Mouse (Mus musculus) midbrain, embryonic 10.5 days (tissue): ENCODE data around the gene AW011738. TPM values are rescaled to one million over a fixed set of nuclear protein-coding genes. Genes with fewer than 3 reads are reported as not detected.

Source experiments
- DNase-seq: peaks from one replicate; pipeline ENCODE4 v3.0.0-alpha.2; 2017; ENCODE audit warnings: low spot score
- H3K27ac ChIP-seq: fragments of 300-500 bp; sonication (generic); replicated peaks from 2 replicates; pipeline ENCODE4 v1.5.1; 2016; ENCODE audit warnings: mild to moderate bottlenecking
- H3K27me3 ChIP-seq: fragments of 300-500 bp; sonication (generic); 2 replicates; pipeline ENCODE4 v1.6.1; 2016; ENCODE audit warnings: low read depth, mild to moderate bottlenecking; ENCODE audit not compliant: poor library complexity, severe bottlenecking
- H3K36me3 ChIP-seq: fragments of 300-500 bp; sonication (generic); 2 replicates; pipeline ENCODE4 v1.6.1; 2016; ENCODE audit warnings: mild to moderate bottlenecking, moderate library complexity
- H3K4me1 ChIP-seq: fragments of 300-500 bp; sonication (generic); 2 replicates; pipeline ENCODE4 v1.6.1; 2016
- H3K4me3 ChIP-seq: fragments of 300-500 bp; sonication (generic); 2 replicates; pipeline ENCODE4 v1.5.1; 2016; ENCODE audit warnings: mild to moderate bottlenecking, moderate library complexity
- H3K9me3 ChIP-seq: fragments of 300-500 bp; sonication (generic); replicated peaks from 2 replicates; pipeline ENCODE4 v1.6.1; 2016; ENCODE audit warnings: mild to moderate bottlenecking
- WGBS: fragments of 180-500 bp; shearing (Covaris S2); methylation state at CpG from one replicate; pipeline ENCODE4 v1.1.7; 2016; 5-methylcytosine and 5-hydroxymethylcytosine counted together
- polyA plus RNA-seq: library from polyadenylated mRNA; unstranded; fragments of >200 nt; fragmentation: Nextera tagmentation; extraction: Ambion mirVana; gene quantifications from 2 replicates; pipeline ENCODE4 v1.2.1, GENCODE M21; 2016

Gene AW011738
- polyA plus RNA-seq, 1 experiment from 2014 or later = 5.1 TPM

- Histone ChIP-seq H3K4me1 (peaks cover 18% of the 10 kb centered on the region), H3K4me3 (no peak overlapping the region), H3K9me3 (no peaks in the 10 kb centered on the region), H3K27ac (no peak overlapping the region; the same call in 1 of the 2 replicates), H3K27me3 (no peaks in the 10 kb centered on the region), H3K36me3 (peaks cover 50% of the 10 kb centered on the region)
- no peak for DNase-seq
- 20% methylated on average over 12 of the region's 12 CpGs for WGBS
Measured at GRCm38 (mm10) chr4:156228393-156229024, 25.4 kb downstream of the AW011738 start.

- H3K36me3 ChIP-seq = peaks cover 67% of the 10 kb centered on the region
- H3K9me3 ChIP-seq = no peaks in the 10 kb centered on the region
- peak overlapping the region; percentile 72 for H3K4me3 ChIP-seq
- no peaks in the 10 kb centered on the region for H3K27me3 ChIP-seq
- DNase-seq = peak; percentile 67
- WGBS = 5% methylated on average over 17 of the region's 17 CpGs
- peak overlapping the region; percentile 92 for H3K27ac ChIP-seq
- peaks cover 27% of the 10 kb centered on the region for H3K4me1 ChIP-seq
Measured at GRCm38 (mm10) chr4:156234021-156234501, 31.0 kb downstream of the AW011738 start.

- H3K27me3 ChIP-seq = no peaks in the 10 kb centered on the region
- H3K36me3 ChIP-seq = peaks cover 67% of the 10 kb centered on the region
- peak; percentile 87 for DNase-seq
- H3K27ac ChIP-seq = peak within 1 kb of the TSS; percentile 93
- H3K9me3 ChIP-seq = no peaks in the 10 kb centered on the region
- peak within 1 kb of the TSS; percentile 94 for H3K4me3 ChIP-seq
- under 1% methylated on average over 42 of the region's 48 CpGs for WGBS
- peaks cover 27% of the 10 kb centered on the region for H3K4me1 ChIP-seq
Measured at GRCm38 (mm10) chr4:156234701-156235213, 31.7 kb downstream of the AW011738 start, which contains the start of gene Plekhn1. Gene Plekhn1 (minus strand): TSS chr4:156234857.

- Histone ChIP-seq H3K27ac (peak overlapping the region; percentile 93), H3K36me3 (peaks cover 67% of the 10 kb centered on the region), H3K27me3 (no peaks in the 10 kb centered on the region), H3K4me3 (peak overlapping the region; percentile 94), H3K9me3 (no peaks in the 10 kb centered on the region), H3K4me1 (peaks cover 27% of the 10 kb centered on the region)
- WGBS = 1% methylated on average over 15 of the region's 15 CpGs
- no peak for DNase-seq
Measured at GRCm38 (mm10) chr4:156235360-156235770, 32.3 kb downstream of the AW011738 start.

- peak within 1 kb of the TSS; percentile 93 for H3K27ac ChIP-seq
- H3K9me3 ChIP-seq = no peaks in the 10 kb centered on the region
- WGBS = under 1% methylated on average over 90 of the region's 90 CpGs
- no peaks in the 10 kb centered on the region for H3K27me3 ChIP-seq
- peak; percentile 95 for DNase-seq
- peaks cover 67% of the 10 kb centered on the region for H3K36me3 ChIP-seq
- H3K4me3 ChIP-seq = peak within 1 kb of the TSS; percentile 94
- peaks cover 27% of the 10 kb centered on the region for H3K4me1 ChIP-seq
Measured at GRCm38 (mm10) chr4:156235808-156236533, 32.9 kb downstream of the AW011738 start, which contains the start of gene Noc2l. Gene Noc2l (plus strand): TSS chr4:156236010.

GRCm38 (mm10) chr4:156236651-156237447 lies 33.7 kb downstream of the AW011738 start:
- Histone ChIP-seq H3K27ac (peak overlapping the region; percentile 93), H3K9me3 (no peaks in the 10 kb centered on the region), H3K4me3 (peak overlapping the region; percentile 94), H3K4me1 (peaks cover 27% of the 10 kb centered on the region), H3K36me3 (peaks cover 67% of the 10 kb centered on the region), H3K27me3 (no peaks in the 10 kb centered on the region)
- WGBS = 26% methylated on average over 58 of the region's 60 CpGs
- peak; percentile 45 for DNase-seq

- Histone ChIP-seq H3K4me3 (no peak overlapping the region), H3K9me3 (no peaks in the 10 kb centered on the region), H3K36me3 (peaks cover 55% of the 10 kb centered on the region), H3K4me1 (peaks cover 15% of the 10 kb centered on the region), H3K27ac (no peak overlapping the region), H3K27me3 (peaks cover 33% of the 10 kb centered on the region)
- 76% methylated on average over 11 of the region's 11 CpGs for WGBS
- DNase-seq = no peak
Measured at GRCm38 (mm10) chr4:156249567-156249966, 46.5 kb downstream of the AW011738 start.

GRCm38 (mm10) chr4:156251081-156251480 lies 48.0 kb downstream of the AW011738 start:
- peaks cover 46% of the 10 kb centered on the region for H3K27me3 ChIP-seq
- DNase-seq = no peak
- H3K9me3 ChIP-seq = no peaks in the 10 kb centered on the region
- H3K36me3 ChIP-seq = peaks cover 40% of the 10 kb centered on the region
- H3K27ac ChIP-seq = no peak overlapping the region
- 80% methylated on average over 8 of the region's 8 CpGs for WGBS
- peaks cover 27% of the 10 kb centered on the region for H3K4me1 ChIP-seq
- H3K4me3 ChIP-seq = no peak overlapping the region

GRCm38 (mm10) chr4:156252140-156252539 lies 49.0 kb downstream of the AW011738 start:
- Histone ChIP-seq H3K36me3 (peaks cover 30% of the 10 kb centered on the region), H3K9me3 (no peaks in the 10 kb centered on the region), H3K4me3 (no peak overlapping the region; the same call in 1 of the 2 replicates), H3K4me1 (peaks cover 27% of the 10 kb centered on the region), H3K27me3 (peaks cover 46% of the 10 kb centered on the region), H3K27ac (0 out of 2 replicates have a peak overlapping the region, but pooled peaks have one; percentile 46)
- 37% methylated on average over 7 of the region's 7 CpGs for WGBS
- no peak for DNase-seq

GRCm38 (mm10) chr4:156252619-156253018 lies 49.5 kb downstream of the AW011738 start:
- no peaks in the 10 kb centered on the region for H3K9me3 ChIP-seq
- H3K36me3 ChIP-seq = peaks cover 25% of the 10 kb centered on the region
- peaks cover 46% of the 10 kb centered on the region for H3K27me3 ChIP-seq
- DNase-seq = no peak
- 42% methylated on average over 3 of the region's 3 CpGs for WGBS
- H3K4me1 ChIP-seq = peaks cover 27% of the 10 kb centered on the region
- H3K27ac ChIP-seq = no peak overlapping the region
- H3K4me3 ChIP-seq = no peak overlapping the region

GRCm38 (mm10) chr4:156253043-156253442 lies 49.9 kb downstream of the AW011738 start:
- Histone ChIP-seq H3K4me3 (no peak overlapping the region), H3K27me3 (peaks cover 46% of the 10 kb centered on the region), H3K9me3 (no peaks in the 10 kb centered on the region), H3K36me3 (peaks cover 21% of the 10 kb centered on the region), H3K4me1 (peaks cover 27% of the 10 kb centered on the region), H3K27ac (0 out of 2 replicates have a peak overlapping the region, but pooled peaks have one; percentile 25)
- 39% methylated on average over 7 of the region's 7 CpGs for WGBS
- DNase-seq = no peak
